7 mouse cellular contexts compared by ENCODE assay signal in genomic region chr11:101985990-101986389, GRCm38 (mm10). TPM values are rescaled to one million over a fixed set of nuclear protein-coding genes. Genes with fewer than 3 reads are reported as not detected.
DNase-seq lines count a peak whose midpoint lies in the region; ATAC-seq and TF ChIP-seq lines count a peak whose summit lies in the region.

No protein-coding gene starts in this region.

- 4% methylated on average over 10 of the region's 10 CpGs for WGBS in hindbrain, postnatal 0 days
- 8% methylated on average over 10 of the region's 10 CpGs for WGBS in midbrain, postnatal 0 days

- no peaks in the 10 kb centered on the region for H3K9me3 ChIP-seq in hindbrain, postnatal 0 days (ENCODE audit: low read length)
- H3K9me3 ChIP-seq in midbrain, postnatal 0 days (ENCODE audit: low read length), result no peaks in the 10 kb centered on the region

- no peak overlapping the region for H3K4me2 ChIP-seq in hindbrain, postnatal 0 days (ENCODE audit: low read depth, low read length)
- no peak overlapping the region for H3K4me2 ChIP-seq in midbrain, postnatal 0 days (ENCODE audit: low read depth, low read length, poor library complexity, severe bottlenecking)

- H3K4me3 ChIP-seq in hindbrain, postnatal 0 days (ENCODE audit: low read length), result no peak overlapping the region
- H3K4me3 ChIP-seq in midbrain, postnatal 0 days (ENCODE audit: low read depth, low read length), result no peak overlapping the region

- peaks cover 17% of the 10 kb centered on the region; the same call in 1 of the 2 replicates for H3K4me1 ChIP-seq in hindbrain, postnatal 0 days (ENCODE audit: insufficient read depth, low read length)
- H3K4me1 ChIP-seq in midbrain, postnatal 0 days (ENCODE audit: insufficient read depth, low read length), result peaks cover 8% of the 10 kb centered on the region; the same call in 1 of the 2 replicates

- ATAC-seq in hindbrain, postnatal 0 days, result peak; percentile 25; the same call in 1 of the 2 replicates
- ATAC-seq in midbrain, postnatal 0 days (ENCODE audit: low FRiP score), result no peak

- no peaks in the 10 kb centered on the region for H3K27me3 ChIP-seq in hindbrain, postnatal 0 days (ENCODE audit: insufficient read depth, low read length)
- no peaks in the 10 kb centered on the region for H3K27me3 ChIP-seq in midbrain, postnatal 0 days (ENCODE audit: insufficient read depth, low read length)

- H3K27ac ChIP-seq in hindbrain, postnatal 0 days, result no peak overlapping the region
- no peak overlapping the region for H3K27ac ChIP-seq in midbrain, postnatal 0 days (ENCODE audit: low read depth, low read length)

- peaks cover 4% of the 10 kb centered on the region; the same call in 1 of the 2 replicates for H3K36me3 ChIP-seq in hindbrain, postnatal 0 days (ENCODE audit: insufficient read depth, low read length)
- peaks cover 1% of the 10 kb centered on the region; the same call in 1 of the 2 replicates for H3K36me3 ChIP-seq in midbrain, postnatal 0 days (ENCODE audit: insufficient read depth, low read length)

- peak; percentile 94 for TF ChIP-seq CTCF in hindbrain, postnatal 0 days (IDR thresholded peaks at IDR 0.05; ENCODE audit: low read depth)
- TF ChIP-seq CTCF in midbrain, postnatal 0 days (IDR thresholded peaks at IDR 0.05), result peak; percentile 93

- peak; percentile 38 for DNase-seq in T-cell, adult 2 months (ENCODE audit: low spot score)
- peak; percentile 89 to 90 for DNase-seq in cerebellum, adult 18-20 months
- DNase-seq in forelimb bud, embryonic 11.5 days (ENCODE audit: low read depth, low spot score), result peak; percentile 90
- DNase-seq in hindbrain, postnatal 0 days (ENCODE audit: low spot score), result peak; percentile 93
- peak; percentile 89 to 90 for DNase-seq in left cerebral cortex, postnatal 14 days (ENCODE audit: low spot score in 2 of 2)
- DNase-seq in midbrain, postnatal 0 days (ENCODE audit: low spot score), result peak; percentile 91
- DNase-seq in spleen, postnatal 10 days (ENCODE audit: low spot score in 2 of 2), result peak; percentile 59 to 80

- intact Hi-C loops in left cerebral cortex, postnatal 14 days (cut with DNase I), result loop anchor here (2.0 kb wide), 3 partner anchors 53 to 153 kb away; partner anchors contain the start of gene Mpp2

- no peak overlapping the region for H3K9ac ChIP-seq in hindbrain, postnatal 0 days (replicated peaks; ENCODE audit: low read length)
- no peak overlapping the region for H3K9ac ChIP-seq in midbrain, postnatal 0 days (replicated peaks; ENCODE audit: low read length, poor library complexity, severe bottlenecking)

RNA-seq across cellular contexts. Expression of gene Dusp3, which starts 0.8 kb away (rescaled TPM):
- 52.0 and 80.7 TPM in 2 replicates for total RNA-seq in hindbrain, postnatal 0 days (2014; rRNA removed)
- polyA plus RNA-seq in hindbrain, postnatal 0 days (2015; fragmentation: Nextera tagmentation; extraction: Ambion mirVana), result 44.7 and 45.2 TPM in 2 replicates
- 100 to 1,000 TPM; 191 to 205 TPM for total RNA-seq in left cerebral cortex, postnatal 14 days (2021)
- total RNA-seq in midbrain, postnatal 0 days (2014; rRNA removed), result 36.3 and 54.3 TPM in 2 replicates
- polyA plus RNA-seq in midbrain, postnatal 0 days (2015; fragmentation: Nextera tagmentation; extraction: Ambion mirVana), result 44.1 and 48.5 TPM in 2 replicates

RNA-seq across cellular contexts. Expression of gene Cfap97d1, which starts 1.9 kb away (rescaled TPM):
- not detected in 2 replicates for total RNA-seq in hindbrain, postnatal 0 days (2014; rRNA removed)
- not detected in 2 replicates for polyA plus RNA-seq in hindbrain, postnatal 0 days (2015; fragmentation: Nextera tagmentation; extraction: Ambion mirVana)
- not detected for total RNA-seq in left cerebral cortex, postnatal 14 days (2021)
- total RNA-seq in midbrain, postnatal 0 days (2014; rRNA removed), result not detected in 2 replicates
- polyA plus RNA-seq in midbrain, postnatal 0 days (2015; fragmentation: Nextera tagmentation; extraction: Ambion mirVana), result not detected in 2 replicates

RNA-seq across cellular contexts. Expression of gene Sost, which starts 19.2 kb away (rescaled TPM):
- total RNA-seq in hindbrain, postnatal 0 days (2014; rRNA removed), result 0.22 TPM in 1 of 2 replicates, not detected in the other
- polyA plus RNA-seq in hindbrain, postnatal 0 days (2015; fragmentation: Nextera tagmentation; extraction: Ambion mirVana), result 0.14 and 0.16 TPM in 2 replicates
- total RNA-seq in left cerebral cortex, postnatal 14 days (2021), result not detected
- 0.11 TPM in 1 of 2 replicates, not detected in the other for total RNA-seq in midbrain, postnatal 0 days (2014; rRNA removed)
- polyA plus RNA-seq in midbrain, postnatal 0 days (2015; fragmentation: Nextera tagmentation; extraction: Ambion mirVana), result 0.12 TPM in 1 of 2 replicates, not detected in the other

RNA-seq across cellular contexts. Expression of gene Mpp3, which starts 42.3 kb away (rescaled TPM):
- 73.5 and 81.3 TPM in 2 replicates for total RNA-seq in hindbrain, postnatal 0 days (2014; rRNA removed)
- 53.8 and 54.1 TPM in 2 replicates for polyA plus RNA-seq in hindbrain, postnatal 0 days (2015; fragmentation: Nextera tagmentation; extraction: Ambion mirVana)
- 10 to 100 TPM; 50.3 to 52.0 TPM for total RNA-seq in left cerebral cortex, postnatal 14 days (2021)
- total RNA-seq in midbrain, postnatal 0 days (2014; rRNA removed), result 68.2 and 71.9 TPM in 2 replicates
- 53.9 and 54.7 TPM in 2 replicates for polyA plus RNA-seq in midbrain, postnatal 0 days (2015; fragmentation: Nextera tagmentation; extraction: Ambion mirVana)

RNA-seq across cellular contexts. Expression of gene Cd300lg, which starts 55.3 kb away (rescaled TPM):
- 0.05 and 0.29 TPM in 2 replicates for total RNA-seq in hindbrain, postnatal 0 days (2014; rRNA removed)
- polyA plus RNA-seq in hindbrain, postnatal 0 days (2015; fragmentation: Nextera tagmentation; extraction: Ambion mirVana), result 0.19 and 0.40 TPM in 2 replicates
- total RNA-seq in left cerebral cortex, postnatal 14 days (2021), result not detected
- 0.14 TPM in 1 of 2 replicates, not detected in the other for total RNA-seq in midbrain, postnatal 0 days (2014; rRNA removed)
- 0.25 TPM in 2 replicates for polyA plus RNA-seq in midbrain, postnatal 0 days (2015; fragmentation: Nextera tagmentation; extraction: Ambion mirVana)

Comparison
In these comparisons a context has a peak if more than half of its experiments do, and no peak if none do; other contexts are left out.
1. DNase-seq: peak in every context shown above with its lines; median percentile 93 in hindbrain, postnatal 0 days; 91 in midbrain, postnatal 0 days; 90 in forelimb bud, embryonic 11.5 days; 90 in cerebellum, adult 18-20 months; 90 in left cerebral cortex, postnatal 14 days; 70 in spleen, postnatal 10 days; 38 in T-cell, adult 2 months.